Mouse (Mus musculus) lung, embryonic 15.5 days (tissue): ENCODE measurements around the gene Gast. TPM values are rescaled to one million over a fixed set of nuclear protein-coding genes. Genes with fewer than 3 reads are reported as not detected.

Experiments used
- polyA plus RNA-seq: library from polyadenylated mRNA; unstranded; fragments of >200 nt; fragmentation: Nextera tagmentation; extraction: Ambion mirVana; gene quantifications from 2 replicates; pipeline ENCODE4 v1.2.1, GENCODE M21; 2015

Gene Gast
- polyA plus RNA-seq, 1 experiment from 2014 or later = not detected

Other genes with a start within 250 kb of the Gast start
- gene Krt32, start 246.2 kb upstream of the Gast start, polyA plus RNA-seq = not detected in 2 replicates
- not detected in 2 replicates for gene Krt35, start 238.2 kb upstream of the Gast start, polyA plus RNA-seq
- 0.13 and 0.20 TPM in 2 replicates for gene Krt36, start 228.8 kb upstream of the Gast start, polyA plus RNA-seq
- 4.0 and 7.4 TPM in 2 replicates for gene Krt13, start 212.8 kb upstream of the Gast start, polyA plus RNA-seq
- gene Krt15, start 198.5 kb upstream of the Gast start, polyA plus RNA-seq = 49.1 and 59.3 TPM in 2 replicates
- gene Krt19, start 185.7 kb upstream of the Gast start, polyA plus RNA-seq = 253 and 264 TPM in 2 replicates
- not detected in 2 replicates for gene Krt9, start 141.2 kb upstream of the Gast start, polyA plus RNA-seq
- gene Krt14, start 126.9 kb upstream of the Gast start, polyA plus RNA-seq = 1.2 and 2.6 TPM in 2 replicates
- gene Krt16, start 85.5 kb upstream of the Gast start, polyA plus RNA-seq = not detected in 2 replicates
- 7.5 and 18.2 TPM in 2 replicates for gene Krt17, start 73.4 kb upstream of the Gast start, polyA plus RNA-seq
- not detected in 2 replicates for gene Krt42, start 64.5 kb upstream of the Gast start, polyA plus RNA-seq
- gene Eif1, start 14.5 kb upstream of the Gast start, polyA plus RNA-seq = 1,642 and 1,646 TPM in 2 replicates
- 19.8 and 20.7 TPM in 2 replicates for gene Hap1, start 21.7 kb downstream of the Gast start, polyA plus RNA-seq
- gene Jup, start 63.4 kb downstream of the Gast start, polyA plus RNA-seq = 122 and 136 TPM in 2 replicates
- 71.5 and 73.4 TPM in 2 replicates for gene P3h4, start 80.4 kb downstream of the Gast start, polyA plus RNA-seq
- gene Fkbp10, start 81.3 kb downstream of the Gast start, polyA plus RNA-seq = 142 and 143 TPM in 2 replicates
- gene Nt5c3b, start 107.4 kb downstream of the Gast start, polyA plus RNA-seq = 129 and 133 TPM in 2 replicates
- gene Klhl10, start 107.5 kb downstream of the Gast start, polyA plus RNA-seq = 0.56 and 0.88 TPM in 2 replicates
- gene Klhl11, start 138.3 kb downstream of the Gast start, polyA plus RNA-seq = 8.6 and 9.3 TPM in 2 replicates
- gene Acly, start 193.6 kb downstream of the Gast start, polyA plus RNA-seq = 151 and 153 TPM in 2 replicates
- 1.6 and 2.6 TPM in 2 replicates for gene Ttc25, start 211.2 kb downstream of the Gast start, polyA plus RNA-seq
- 28.7 and 32.3 TPM in 2 replicates for gene Cnp, start 240.5 kb downstream of the Gast start, polyA plus RNA-seq